Mouse (Mus musculus): ENCODE measurements around the gene Hipk1.

DNA sequence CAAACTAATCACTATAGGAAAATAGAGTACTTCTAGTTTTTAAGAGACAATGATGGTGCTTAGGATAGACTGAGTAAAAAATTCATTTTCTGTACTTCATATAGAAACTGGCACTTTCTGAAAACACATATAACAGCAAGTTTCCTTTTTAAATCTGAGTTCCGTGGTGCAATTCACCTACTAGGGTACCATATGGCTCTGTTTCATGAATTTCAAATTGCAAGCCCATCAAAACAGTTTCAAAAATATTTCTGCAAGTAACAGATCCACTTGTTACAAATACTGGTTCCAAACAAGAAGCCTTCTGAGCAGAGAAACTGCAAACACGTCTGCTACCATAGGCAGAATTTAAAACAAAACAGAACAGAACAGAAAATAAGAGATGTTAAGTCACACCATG, 39.8 kb downstream of the Hipk1 start:
- TF ChIP-seq CTCF (IDR thresholded peaks at IDR 0.05; ENCODE audit: low read depth) (no peak), EP300 (IDR thresholded peaks at IDR 0.05; ENCODE audit: low read depth) (no peak)

Data from liver, postnatal 0 days (tissue).